Mouse (Mus musculus) lung, postnatal 0 days (tissue): ENCODE data around the gene Gm3250.

ENCODE experiments used
- CTCF ChIP-seq: IDR thresholded peaks from 2 replicates; pipeline ENCODE4 v1.5.1; 2016; ENCODE audit warnings: antibody characterized with exemption, mild to moderate bottlenecking
- EP300 ChIP-seq: IDR thresholded peaks from 2 replicates; pipeline ENCODE4 v1.6.1; 2016; ENCODE audit warnings: antibody characterized with exemption, mild to moderate bottlenecking, control low read depth

DNA sequence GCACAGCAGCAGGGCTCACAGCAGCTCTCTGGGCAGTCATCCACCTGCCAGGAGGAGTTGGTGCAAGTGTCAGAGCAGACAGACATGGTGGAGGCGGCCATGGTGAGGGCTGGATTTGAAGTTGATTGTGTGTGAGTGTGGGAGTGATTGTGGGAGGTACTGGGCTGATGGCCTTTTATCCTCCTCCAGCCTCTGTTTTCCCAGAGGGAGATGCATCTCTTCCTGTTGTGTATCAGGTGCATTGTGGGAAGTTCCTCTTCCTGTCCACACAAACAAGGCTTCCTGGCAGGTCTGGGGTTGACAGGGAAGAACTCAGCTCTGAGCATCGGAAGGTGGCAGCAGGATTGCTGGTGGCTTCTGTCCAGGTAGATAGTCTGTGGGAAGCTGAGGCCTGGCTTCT is 12.6 kb upstream of the Gm3250 start, which contains the start of gene Gm9639:
- TF ChIP-seq CTCF: no peak
- no peak for TF ChIP-seq EP300
